Mouse (Mus musculus) liver, adult 2 months (tissue): Measurements from ENCODE around the gene 5730455P16Rik.

Experiments
- CTCF ChIP-seq: fragments of 200-500 bp; IDR thresholded peaks from 2 replicates; pipeline ENCODE4 v1.5.1; 2011; ENCODE audit warnings: low read depth, low read length, control low read depth
- POLR2A ChIP-seq: fragments of 200-500 bp; IDR thresholded peaks from 2 replicates; pipeline ENCODE4 v1.6.1; 2011; ENCODE audit warnings: low read length, control low read depth; ENCODE audit not compliant: insufficient read depth; ENCODE audit errors: extremely low read depth

DNA sequence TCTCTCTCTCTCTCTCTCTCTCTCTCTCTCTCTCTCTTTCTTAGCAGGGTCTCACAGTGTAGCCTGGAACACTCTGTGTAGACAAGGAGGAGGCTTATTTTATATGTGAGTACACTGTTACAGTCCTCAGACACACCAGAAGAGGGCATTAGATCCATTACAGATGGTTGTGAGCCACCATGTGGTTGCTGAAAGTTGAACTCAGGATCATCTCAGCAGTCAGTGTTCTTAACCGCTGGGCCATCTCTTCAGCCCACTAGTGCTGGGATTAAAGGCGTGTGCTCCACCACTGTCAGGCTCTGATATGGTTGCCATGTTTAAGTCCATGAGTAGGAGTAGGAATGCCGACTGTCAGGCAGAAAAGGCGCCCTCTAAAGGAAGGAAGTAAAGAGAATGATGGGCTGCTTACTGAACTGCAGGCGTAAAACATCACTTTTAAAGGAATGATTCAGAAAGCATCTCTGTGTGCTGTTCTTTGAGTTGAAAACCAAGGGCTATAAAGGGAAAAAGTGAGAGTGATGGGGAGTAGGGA lies 47.5 kb upstream of the 5730455P16Rik start:
- TF ChIP-seq POLR2A (no peak), CTCF (no peak)
